ENCODE assay signal across 29 mouse cellular contexts in the genomic region with DNA sequence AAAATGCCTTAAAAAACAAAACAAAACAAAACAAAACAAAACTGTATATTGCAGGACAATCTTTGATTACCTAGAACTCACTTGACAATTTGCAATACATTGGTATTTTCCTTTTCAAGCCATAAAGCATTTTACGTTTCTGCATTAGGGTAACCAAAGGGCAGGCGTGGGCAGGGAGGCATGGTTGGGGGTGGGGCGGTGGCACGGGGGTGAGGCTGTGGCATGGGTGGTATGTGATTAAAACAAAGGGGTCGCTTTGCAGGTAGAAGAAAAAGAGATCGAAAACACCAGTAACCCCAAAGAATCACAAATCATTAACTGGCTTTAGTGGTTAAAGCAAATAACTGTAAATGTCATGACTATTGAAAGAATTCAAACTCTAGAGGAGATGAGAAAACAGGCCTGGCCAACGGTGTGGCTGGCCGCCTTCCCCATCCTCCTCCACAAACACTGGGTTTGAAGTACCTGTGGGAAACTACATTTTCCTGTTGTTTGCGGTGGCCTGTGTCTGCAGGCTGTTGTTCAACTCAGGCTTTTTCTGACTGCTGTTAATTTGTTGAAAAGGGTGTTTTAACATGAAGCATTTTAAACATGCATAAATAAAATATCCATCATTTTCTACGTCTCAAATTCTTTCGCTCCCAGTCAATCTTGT.
DNase-seq lines count a peak whose midpoint lies in the region; ATAC-seq lines count a peak whose summit lies in the region.
"Had no signal": no experiment of that assay in that cellular context is flagged by ENCODE, and none has a peak within 500 bp of the region (broad histone marks: within the 10 kb centered on the region; RNA-seq: fewer than 3 reads in every experiment).

No protein-coding gene starts in this region.

- H3K9ac ChIP-seq in lung, embryonic 15.5 days = no peak overlapping the region
- H3K9ac ChIP-seq: embryonic facial prominence, embryonic 13.5 days; forebrain, embryonic 15.5 days; heart, embryonic 13.5 days; limb, embryonic 13.5 days; midbrain, embryonic 13.5 days; neural tube, embryonic 15.5 days had no signal

- no peaks in the 10 kb centered on the region for H3K27me3 ChIP-seq in lung, embryonic 15.5 days
- H3K27me3 ChIP-seq: embryonic facial prominence, embryonic 13.5 days; forebrain, embryonic 15.5 days; heart, embryonic 13.5 days; limb, embryonic 13.5 days; midbrain, embryonic 13.5 days; neural tube, embryonic 15.5 days had no signal

- no peak overlapping the region for H3K4me3 ChIP-seq in lung, embryonic 15.5 days
- H3K4me3 ChIP-seq: embryonic facial prominence, embryonic 13.5 days; forebrain, embryonic 10.5 days; forebrain, embryonic 15.5 days; heart, embryonic 13.5 days; hindbrain, embryonic 10.5 days; layer of hippocampus, adult 2 months; limb, embryonic 13.5 days; midbrain, embryonic 13.5 days; neural tube, embryonic 15.5 days had no signal

- H3K27ac ChIP-seq in lung, embryonic 15.5 days = peak overlapping the region; percentile 78
- H3K27ac ChIP-seq: embryonic facial prominence, embryonic 13.5 days; forebrain, embryonic 10.5 days; forebrain, embryonic 15.5 days; heart, embryonic 13.5 days; hindbrain, embryonic 10.5 days; layer of hippocampus, adult 2 months; limb, embryonic 13.5 days; macrophage; midbrain, embryonic 13.5 days; neural tube, embryonic 15.5 days; stomach, postnatal 0 days had no signal

- H3K36me3 ChIP-seq in lung, embryonic 15.5 days = no peaks in the 10 kb centered on the region
- H3K36me3 ChIP-seq: embryonic facial prominence, embryonic 13.5 days; forebrain, embryonic 15.5 days; limb, embryonic 13.5 days; neural tube, embryonic 15.5 days had no signal

- ATAC-seq in lung, embryonic 15.5 days (ENCODE audit: borderline replicate concordance, extremely low read depth, low FRiP score, low TSS enrichment) = peak; percentile 65; the same call in 1 of the 2 replicates
- ATAC-seq: CD4-positive, CD25-positive, alpha-beta regulatory T cell, adult 4 months; forebrain, embryonic 15.5 days; hindbrain, embryonic 16.5 days; midbrain, embryonic 13.5 days had no signal

- WGBS in lung, embryonic 15.5 days = 41% methylated on average over 11 of the region's 11 CpGs

- H3K9me3 ChIP-seq in lung, embryonic 15.5 days = peaks cover 4% of the 10 kb centered on the region; the same call in 1 of the 2 replicates

- DNase-seq in kidney, postnatal 4 days = peak; percentile 31 to 43
- no peak for DNase-seq in kidney, postnatal 36 days
- peak; percentile 37 to 53 for DNase-seq in lung, adult 18-20 months
- peak; percentile 38 for DNase-seq in lung, postnatal 25 days (ENCODE audit: low spot score)
- no peak for DNase-seq in right cerebral cortex, postnatal 10 days (ENCODE audit: low spot score in 2 of 2)
- no peak for DNase-seq in right cerebral cortex, postnatal 36 days (ENCODE audit: low spot score in 2 of 2)
- DNase-seq: adrenal gland, postnatal 25 days; cerebellum, adult 11-12 months; cerebellum, adult 9-11 months; heart, postnatal 14 days; kidney, adult 18-20 months; retina, postnatal 1 day; right cerebral cortex, postnatal 4 days; thymus, adult 18-20 months; thymus, postnatal 36 days had no signal

- H3K4me1 ChIP-seq in lung, embryonic 15.5 days = peaks cover 3% of the 10 kb centered on the region; the same call in 1 of the 2 replicates
- H3K4me1 ChIP-seq: embryonic facial prominence, embryonic 13.5 days; forebrain, embryonic 10.5 days; forebrain, embryonic 15.5 days; heart, embryonic 13.5 days; hindbrain, embryonic 10.5 days; limb, embryonic 13.5 days; midbrain, embryonic 13.5 days; neural tube, embryonic 15.5 days had no signal

- no peak overlapping the region for H3K4me2 ChIP-seq in lung, embryonic 15.5 days
- H3K4me2 ChIP-seq: embryonic facial prominence, embryonic 13.5 days; forebrain, embryonic 15.5 days; heart, embryonic 13.5 days; limb, embryonic 13.5 days; midbrain, embryonic 13.5 days; neural tube, embryonic 15.5 days had no signal

Comparison
In these comparisons a context has a peak if more than half of its experiments do, and no peak if none do; other contexts are left out.
1. DNase-seq: peak in kidney, postnatal 4 days (2 of 2), lung, adult 18-20 months (2 of 2) and lung, postnatal 25 days (single experiment); none in kidney, postnatal 36 days (0 of 2), right cerebral cortex, postnatal 10 days (0 of 2) and right cerebral cortex, postnatal 36 days (0 of 2).